Mouse (Mus musculus): Measurements from ENCODE around the gene Asb16. TPM values are rescaled to one million over a fixed set of nuclear protein-coding genes. Genes with fewer than 3 reads are reported as not detected.

Gene Asb16
- polyA plus RNA-seq, 1 experiment from 2014 or later: 0.06 TPM

- Histone ChIP-seq H3K27me3 (peaks cover 20% of the 10 kb centered on the region), H3K4me3 (replicated peaks) (peak overlapping the region; percentile 12; the same call in 1 of the 2 replicates), H3K27ac (replicated peaks) (no peak overlapping the region), H3K36me3 (replicated peaks) (no peaks in the 10 kb centered on the region), H3K9ac (no peak overlapping the region), H3K4me2 (peak overlapping the region; percentile 58), H3K4me1 (replicated peaks) (peaks cover 21% of the 10 kb centered on the region), H3K9me3 (replicated peaks) (no peaks in the 10 kb centered on the region)
- WGBS (ENCODE audit: insufficient replicate concordance): 1% methylated on average over 32 of the region's 32 CpGs
- no peak for ATAC-seq (ENCODE audit: insufficient read depth)
Measured at GRCm38 (mm10) chr11:102244926-102245449, 23.6 kb upstream of the Asb16 start.

- H3K4me2 ChIP-seq: peak overlapping the region; percentile 58
- peaks cover 24% of the 10 kb centered on the region for H3K4me1 ChIP-seq (replicated peaks)
- peaks cover 20% of the 10 kb centered on the region for H3K27me3 ChIP-seq
- H3K9ac ChIP-seq: no peak overlapping the region
- no peak overlapping the region for H3K27ac ChIP-seq (replicated peaks)
- no peak for ATAC-seq (ENCODE audit: insufficient read depth)
- 0 out of 2 replicates have a peak overlapping the region, but pooled peaks have one; percentile 12 for H3K4me3 ChIP-seq (replicated peaks)
- WGBS (ENCODE audit: insufficient replicate concordance): 57% methylated on average over 14 of the region's 14 CpGs
- peaks cover 4% of the 10 kb centered on the region for H3K36me3 ChIP-seq (replicated peaks)
- no peaks in the 10 kb centered on the region for H3K9me3 ChIP-seq (replicated peaks)
Measured at GRCm38 (mm10) chr11:102245581-102246272, 22.8 kb upstream of the Asb16 start.

- Histone ChIP-seq H3K4me2 (no peak overlapping the region), H3K36me3 (replicated peaks) (peaks cover 9% of the 10 kb centered on the region), H3K27me3 (peaks cover 20% of the 10 kb centered on the region), H3K4me3 (replicated peaks) (no peak overlapping the region), H3K9ac (no peak overlapping the region), H3K9me3 (replicated peaks) (no peaks in the 10 kb centered on the region), H3K27ac (replicated peaks) (no peak overlapping the region), H3K4me1 (replicated peaks) (peaks cover 24% of the 10 kb centered on the region)
- ATAC-seq (ENCODE audit: insufficient read depth): no peak
- WGBS (ENCODE audit: insufficient replicate concordance): 61% methylated on average over 6 of the region's 6 CpGs
Measured at GRCm38 (mm10) chr11:102246273-102246635, 22.3 kb upstream of the Asb16 start.

GRCm38 (mm10) chr11:102246871-102247270 lies 21.7 kb upstream of the Asb16 start:
- Histone ChIP-seq H3K27ac (replicated peaks) (no peak overlapping the region), H3K27me3 (peaks cover 20% of the 10 kb centered on the region), H3K4me2 (no peak overlapping the region), H3K9ac (no peak overlapping the region), H3K4me3 (replicated peaks) (no peak overlapping the region), H3K36me3 (replicated peaks) (peaks cover 15% of the 10 kb centered on the region), H3K4me1 (replicated peaks) (peaks cover 24% of the 10 kb centered on the region), H3K9me3 (replicated peaks) (no peaks in the 10 kb centered on the region)
- ATAC-seq (ENCODE audit: insufficient read depth): no peak
- 82% methylated on average over 4 of the region's 4 CpGs for WGBS (ENCODE audit: insufficient replicate concordance)

GRCm38 (mm10) chr11:102248630-102249230 lies 19.8 kb upstream of the Asb16 start, which contains the start of gene BC030867:
Gene BC030867 (plus strand): TSS chr11:102248882.
- Histone ChIP-seq H3K36me3 (replicated peaks) (peaks cover 32% of the 10 kb centered on the region), H3K4me3 (replicated peaks) (peak within 1 kb of the TSS; percentile 86), H3K27me3 (peaks cover 20% of the 10 kb centered on the region), H3K4me2 (peak within 1 kb of the TSS; percentile 82), H3K9me3 (replicated peaks) (no peaks in the 10 kb centered on the region), H3K9ac (peak within 1 kb of the TSS; percentile 85), H3K27ac (replicated peaks) (peak within 1 kb of the TSS; percentile 74), H3K4me1 (replicated peaks) (peaks cover 24% of the 10 kb centered on the region)
- ATAC-seq (ENCODE audit: insufficient read depth): peak; percentile 80
- WGBS (ENCODE audit: insufficient replicate concordance): under 1% methylated on average over 41 of the region's 41 CpGs

- H3K4me3 ChIP-seq (replicated peaks): peak overlapping the region; percentile 86
- H3K27ac ChIP-seq (replicated peaks): peak overlapping the region; percentile 74
- peaks cover 15% of the 10 kb centered on the region for H3K27me3 ChIP-seq
- 7% methylated on average over 9 of the region's 9 CpGs for WGBS (ENCODE audit: insufficient replicate concordance)
- ATAC-seq (ENCODE audit: insufficient read depth): no peak
- no peaks in the 10 kb centered on the region for H3K9me3 ChIP-seq (replicated peaks)
- peak overlapping the region; percentile 82 for H3K4me2 ChIP-seq
- peaks cover 23% of the 10 kb centered on the region for H3K4me1 ChIP-seq (replicated peaks)
- peak overlapping the region; percentile 85 for H3K9ac ChIP-seq
- H3K36me3 ChIP-seq (replicated peaks): peaks cover 38% of the 10 kb centered on the region
Measured at GRCm38 (mm10) chr11:102249351-102250090, 19.0 kb upstream of the Asb16 start.

GRCm38 (mm10) chr11:102257514-102257913 lies 11.0 kb upstream of the Asb16 start:
- no peaks in the 10 kb centered on the region for H3K27me3 ChIP-seq
- no peak overlapping the region for H3K4me3 ChIP-seq (replicated peaks)
- H3K9ac ChIP-seq: no peak overlapping the region
- peaks cover 16% of the 10 kb centered on the region for H3K4me1 ChIP-seq (replicated peaks)
- peaks cover 90% of the 10 kb centered on the region for H3K36me3 ChIP-seq (replicated peaks)
- no peak overlapping the region for H3K4me2 ChIP-seq
- no peak for ATAC-seq (ENCODE audit: insufficient read depth)
- no peak overlapping the region for H3K27ac ChIP-seq (replicated peaks)
- H3K9me3 ChIP-seq (replicated peaks): no peaks in the 10 kb centered on the region
- WGBS (ENCODE audit: insufficient replicate concordance): 63% methylated on average over 9 of the region's 9 CpGs

- H3K36me3 ChIP-seq (replicated peaks): peaks cover 88% of the 10 kb centered on the region
Measured at GRCm38 (mm10) chr11:102258095-102258494, 10.4 kb upstream of the Asb16 start.

GRCm38 (mm10) chr11:102258521-102258920 lies 10.0 kb upstream of the Asb16 start:
- Histone ChIP-seq H3K27me3 (no peaks in the 10 kb centered on the region), H3K9ac (no peak overlapping the region), H3K4me2 (no peak overlapping the region), H3K36me3 (replicated peaks) (peaks cover 88% of the 10 kb centered on the region), H3K4me3 (replicated peaks) (no peak overlapping the region), H3K4me1 (replicated peaks) (peaks cover 16% of the 10 kb centered on the region), H3K9me3 (replicated peaks) (no peaks in the 10 kb centered on the region), H3K27ac (replicated peaks) (no peak overlapping the region)
- 81% methylated on average over 3 of the region's 3 CpGs for WGBS (ENCODE audit: insufficient replicate concordance)
- ATAC-seq (ENCODE audit: insufficient read depth): no peak

More at GRCm38 (mm10) chr11:102258095-102258494, 10.4 kb upstream of the Asb16 start:
- Histone ChIP-seq H3K4me2 (no peak overlapping the region), H3K4me1 (replicated peaks) (peaks cover 16% of the 10 kb centered on the region), H3K9me3 (replicated peaks) (no peaks in the 10 kb centered on the region), H3K4me3 (replicated peaks) (no peak overlapping the region), H3K27me3 (no peaks in the 10 kb centered on the region), H3K9ac (no peak overlapping the region), H3K27ac (replicated peaks) (no peak overlapping the region)
- ATAC-seq (ENCODE audit: insufficient read depth): no peak
- 70% methylated on average over 6 of the region's 6 CpGs for WGBS (ENCODE audit: insufficient replicate concordance)

- Histone ChIP-seq H3K4me2 (no peak overlapping the region), H3K27ac (replicated peaks) (no peak overlapping the region), H3K9ac (no peak overlapping the region), H3K9me3 (replicated peaks) (no peaks in the 10 kb centered on the region), H3K4me1 (replicated peaks) (peaks cover 7% of the 10 kb centered on the region), H3K27me3 (no peaks in the 10 kb centered on the region), H3K36me3 (replicated peaks) (peaks cover 64% of the 10 kb centered on the region), H3K4me3 (replicated peaks) (no peak overlapping the region)
- ATAC-seq (ENCODE audit: insufficient read depth): no peak
- 86% methylated on average over 7 of the region's 7 CpGs for WGBS (ENCODE audit: insufficient replicate concordance)
Measured at GRCm38 (mm10) chr11:102263211-102263610, 5.3 kb upstream of the Asb16 start.

GRCm38 (mm10) chr11:102265816-102266215 lies 2.7 kb upstream of the Asb16 start:
- peaks cover 3% of the 10 kb centered on the region; the same call in 1 of the 2 replicates for H3K4me1 ChIP-seq (replicated peaks)
- no peak overlapping the region for H3K9ac ChIP-seq
- H3K36me3 ChIP-seq (replicated peaks): peaks cover 38% of the 10 kb centered on the region
- H3K27ac ChIP-seq (replicated peaks): no peak overlapping the region
- H3K4me3 ChIP-seq (replicated peaks): no peak overlapping the region
- H3K4me2 ChIP-seq: no peak overlapping the region
- no peaks in the 10 kb centered on the region for H3K9me3 ChIP-seq (replicated peaks)
- no peak for ATAC-seq (ENCODE audit: insufficient read depth)
- 67% methylated on average over 14 of the region's 14 CpGs for WGBS (ENCODE audit: insufficient replicate concordance)
- H3K27me3 ChIP-seq: no peaks in the 10 kb centered on the region

Measured in liver, embryonic 15.5 days (tissue).